Comparison of ENCODE assay signal across 14 mouse cellular contexts in the genomic region with DNA sequence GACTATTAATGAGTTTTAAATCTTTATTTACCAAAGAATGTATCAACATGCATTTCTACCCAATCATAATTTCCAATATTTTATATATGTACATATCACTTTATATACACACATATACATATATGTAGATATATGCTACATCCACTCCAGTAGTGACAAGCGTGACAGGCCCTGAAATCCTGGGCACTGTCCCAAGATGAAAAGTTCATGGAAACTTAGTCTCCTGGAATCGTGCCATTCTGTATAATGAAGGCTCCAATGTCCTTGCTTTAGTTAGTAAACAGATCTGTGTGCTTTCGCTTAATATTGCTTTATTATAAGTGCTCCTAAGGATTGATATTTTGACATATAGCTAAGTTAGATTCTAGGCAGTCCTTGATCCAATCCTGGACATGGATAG.
A peak's percentile ranks its signal among the peaks of the same experiment; 100 is the strongest.
DNase-seq lines count a peak whose midpoint lies in the region.
"Had no signal": no experiment of that assay in that cellular context is flagged by ENCODE, and none has a peak within 500 bp of the region (broad histone marks: within the 10 kb centered on the region; RNA-seq: fewer than 3 reads in every experiment).

No protein-coding gene starts in this region.

- peak; percentile 66 for DNase-seq in heart, adult 11 months
- no peak for DNase-seq in heart, postnatal 25 days (ENCODE audit: low spot score)
- DNase-seq in adrenal gland, adult 8-10 months = peak; percentile 27
- DNase-seq in adrenal gland, postnatal 10 days = peak; percentile 52
- DNase-seq in adrenal gland, postnatal 36 days = peak; percentile 42 to 43
- no peak for DNase-seq in urinary bladder, postnatal 14 days (ENCODE audit: low spot score)
- DNase-seq: cerebellum, adult 11 months; cerebellum, adult 2 months; cerebellum, adult 9-11 months; cerebellum, postnatal 25 days; gastrocnemius, postnatal 25 days; heart, adult 2 months; heart, postnatal 14 days; kidney, adult 18-20 months had no signal

- intact Hi-C loops in heart, postnatal 25 days (cut with DNase I) = no loop called here

Comparison
In these comparisons a context has a peak if more than half of its experiments do, and no peak if none do; other contexts are left out.
1. DNase-seq: peak in heart, adult 11 months (single experiment), adrenal gland, adult 8-10 months (single experiment), adrenal gland, postnatal 10 days (single experiment) and adrenal gland, postnatal 36 days (2 of 2); none in heart, postnatal 25 days (single experiment) and urinary bladder, postnatal 14 days (single experiment).